Mouse (Mus musculus): ENCODE results near the gene Sh3bp4. TPM values are rescaled to one million over a fixed set of nuclear protein-coding genes. Genes with fewer than 3 reads are reported as not detected.

The Sh3bp4 gene
- total and polyA plus RNA-seq, 3 experiments = not detected

DNA sequence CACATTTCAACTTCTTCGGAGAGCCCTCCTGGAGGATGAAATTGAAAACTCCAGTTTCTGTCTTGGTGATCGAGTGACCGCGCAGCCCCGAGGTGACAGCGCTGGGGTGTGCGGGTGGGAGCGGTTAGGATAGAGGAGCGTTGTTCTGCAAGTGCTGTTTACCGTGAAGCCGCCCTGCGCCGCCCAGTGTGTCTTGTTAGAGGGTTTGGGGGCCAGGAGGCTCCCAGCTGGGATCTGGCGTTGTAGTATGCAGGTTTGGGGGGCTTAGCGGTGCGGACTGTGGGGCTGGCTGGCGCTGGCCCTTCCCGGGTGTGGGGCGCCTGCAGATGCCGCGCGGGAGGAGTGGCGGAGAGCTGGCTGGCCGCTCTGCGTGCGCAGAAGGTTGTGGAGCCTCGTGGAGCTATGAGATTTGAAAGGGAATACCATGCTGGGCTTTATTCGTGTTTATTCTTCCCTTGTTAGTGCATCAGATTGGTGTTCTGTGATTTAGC lies 701 bp downstream of the Sh3bp4 start:
- Histone ChIP-seq H3K9ac (ENCODE audit: insufficient read depth, low read depth) (no peak overlapping the region), H3K36me3 (replicated peaks in 1 of 2; ENCODE audit: control insufficient read depth in 1 of 2, insufficient read depth in 1 of 2, low read length in 1 of 2) (no peaks in the 10 kb centered on the region), H3K4me3 (replicated peaks in 1 of 3; ENCODE audit: low read depth in 2 of 3, low read length in 2 of 3, poor library complexity in 1 of 3) (no peak overlapping the region), H3K27ac (ENCODE audit: insufficient read depth, low read depth) (no peak overlapping the region), H3K9me3 (replicated peaks; ENCODE audit: low read length) (peaks cover 87% of the 10 kb centered on the region), H3K4me1 (ENCODE audit: control insufficient read depth in 1 of 2, insufficient read depth in 2 of 2) (no peaks in the 10 kb centered on the region), H3K27me3 (replicated peaks) (no peaks in the 10 kb centered on the region), H3K79me2 (replicated peaks; ENCODE audit: control insufficient read depth, extremely low read depth, insufficient read depth, poor library complexity, severe bottlenecking) (no peaks in the 10 kb centered on the region), H3K4me2 (ENCODE audit: insufficient read depth, low read depth, poor library complexity, severe bottlenecking) (no peak overlapping the region)
- no peak for DNase-seq (ENCODE audit: extremely low read depth)
- in situ Hi-C loops (cut with MboI; ENCODE audit: low pct_ligation_motif_present, low pct_unique_long_range_greater_than_20kb, low sequenced_read_pairs) (no loop called here), dilution Hi-C loops (cut with MboI; ENCODE audit: extremely low pct_ligation_motif_present, extremely low pct_unique_long_range_greater_than_20kb, low sequenced_read_pairs) (no loop called here)
- TF ChIP-seq JUN (IDR thresholded peaks at IDR 0.05; ENCODE audit: insufficient read depth, low read depth, low read length) = no peak
- no peak for TF ChIP-seq JUND (conservative IDR thresholded peaks at IDR 0.05; ENCODE audit: low read depth, low read length)
- no peak for TF ChIP-seq SIN3A (IDR thresholded peaks at IDR 0.05; ENCODE audit: low read length)
- TF ChIP-seq TCF12 (IDR thresholded peaks at IDR 0.05; ENCODE audit: low read depth, low read length) = no peak
- no peak for TF ChIP-seq USF1 (IDR thresholded peaks at IDR 0.05; ENCODE audit: low read depth, low read length)
- TF ChIP-seq ZNF384 (IDR thresholded peaks at IDR 0.05; ENCODE audit: low read depth, low read length) = no peak
- TF ChIP-seq BHLHE40 (IDR thresholded peaks at IDR 0.05; ENCODE audit: low read depth, low read length) = no peak
- TF ChIP-seq GABPA (IDR thresholded peaks at IDR 0.05; ENCODE audit: insufficient replicate concordance, low read depth, low read length) = no peak
- TF ChIP-seq PAX5 (IDR thresholded peaks at IDR 0.05; ENCODE audit: low read length) = no peak
- TF ChIP-seq KAT2A (IDR thresholded peaks at IDR 0.05; ENCODE audit: insufficient replicate concordance, low read length) = no peak

- dilution Hi-C loops (cut with MboI; ENCODE audit: extremely low pct_ligation_motif_present, extremely low pct_unique_long_range_greater_than_20kb, low sequenced_read_pairs) (no loop called here), in situ Hi-C loops (cut with MboI; ENCODE audit: low pct_ligation_motif_present, low pct_unique_long_range_greater_than_20kb, low sequenced_read_pairs) (no loop called here)
- Histone ChIP-seq H3K79me2 (replicated peaks; ENCODE audit: control insufficient read depth, extremely low read depth, insufficient read depth, poor library complexity, severe bottlenecking) (no peaks in the 10 kb centered on the region), H3K9me3 (replicated peaks; ENCODE audit: low read length) (peaks cover 87% of the 10 kb centered on the region), H3K36me3 (replicated peaks in 1 of 2; ENCODE audit: control insufficient read depth in 1 of 2, insufficient read depth in 1 of 2, low read length in 1 of 2) (no peaks in the 10 kb centered on the region), H3K4me1 (ENCODE audit: control insufficient read depth in 1 of 2, insufficient read depth in 2 of 2) (no peaks in the 10 kb centered on the region), H3K4me2 (ENCODE audit: insufficient read depth, low read depth, poor library complexity, severe bottlenecking) (no peak overlapping the region), H3K4me3 (replicated peaks in 1 of 3; ENCODE audit: low read depth in 2 of 3, low read length in 2 of 3, poor library complexity in 1 of 3) (no peak overlapping the region), H3K27ac (ENCODE audit: insufficient read depth, low read depth) (no peak overlapping the region), H3K9ac (ENCODE audit: insufficient read depth, low read depth) (no peak overlapping the region), H3K27me3 (replicated peaks) (no peaks in the 10 kb centered on the region)
- DNase-seq (ENCODE audit: extremely low read depth) = no peak
- TF ChIP-seq SIN3A (IDR thresholded peaks at IDR 0.05; ENCODE audit: low read length) (no peak), ETS1 (conservative IDR thresholded peaks at IDR 0.05; ENCODE audit: low read depth, low read length) (no peak), MAX (IDR thresholded peaks at IDR 0.05; ENCODE audit: low read length) (no peak), JUN (IDR thresholded peaks at IDR 0.05; ENCODE audit: insufficient read depth, low read depth, low read length) (no peak), JUND (conservative IDR thresholded peaks at IDR 0.05; ENCODE audit: low read depth, low read length) (no peak), USF2 (conservative IDR thresholded peaks at IDR 0.05; ENCODE audit: low read depth, low read length) (no peak), E2F4 (IDR thresholded peaks at IDR 0.05; ENCODE audit: insufficient replicate concordance, low read depth, low read length) (no peak), NELFE (IDR thresholded peaks at IDR 0.05; ENCODE audit: low read depth, low read length) (no peak), CTCF (conservative IDR thresholded peaks at IDR 0.05 in 1 of 2, IDR thresholded peaks at IDR 0.05 in 1 of 2; ENCODE audit: low read depth in 2 of 2, low read length in 2 of 2) (no peak), RAD21 (IDR thresholded peaks at IDR 0.05; ENCODE audit: low read depth, low read length) (no peak), SMC3 (IDR thresholded peaks at IDR 0.05; ENCODE audit: low read depth, low read length) (no peak), IRF4 (IDR thresholded peaks at IDR 0.05; ENCODE audit: low read depth, low read length) (no peak), ZC3H11A (IDR thresholded peaks at IDR 0.05; ENCODE audit: low read depth, low read length) (no peak), BHLHE40 (IDR thresholded peaks at IDR 0.05; ENCODE audit: low read depth, low read length) (no peak), RCOR1 (conservative IDR thresholded peaks at IDR 0.05; ENCODE audit: low read depth, low read length) (no peak)
These were observed 1.3 kb downstream of the Sh3bp4 start for GRCm38 (mm10) chr1:89071371-89072142.
